Mouse (Mus musculus): ENCODE results near the gene Ormdl1. TPM values are rescaled to one million over a fixed set of nuclear protein-coding genes. Genes with fewer than 3 reads are reported as not detected.

Ormdl1 gene
- polyA plus RNA-seq, 1 experiment from 2014 or later = 47.8 TPM

Other genes with a start within 250 kb of the Ormdl1 start
- gene Mstn, start 235.5 kb upstream of the Ormdl1 start, polyA plus RNA-seq (2015; fragmentation: Nextera tagmentation; extraction: Ambion mirVana) = 0.09 and 0.21 TPM in 2 replicates
- gene 1700019A02Rik, start 109.5 kb upstream of the Ormdl1 start, polyA plus RNA-seq (2015; fragmentation: Nextera tagmentation; extraction: Ambion mirVana) = not detected in 2 replicates
- gene Pms1, start 77 bp upstream of the Ormdl1 start, polyA plus RNA-seq (2015; fragmentation: Nextera tagmentation; extraction: Ambion mirVana) = 18.6 and 20.7 TPM in 2 replicates
- gene Gm28778, start within 50 bp of the Ormdl1 start, polyA plus RNA-seq (2015; fragmentation: Nextera tagmentation; extraction: Ambion mirVana) = not detected in 2 replicates
- gene Osgepl1, start 16.5 kb downstream of the Ormdl1 start, polyA plus RNA-seq (2015; fragmentation: Nextera tagmentation; extraction: Ambion mirVana) = 20.5 and 22.0 TPM in 2 replicates
- gene Asdurf, start 55.5 kb downstream of the Ormdl1 start, polyA plus RNA-seq (2015; fragmentation: Nextera tagmentation; extraction: Ambion mirVana) = 6.2 TPM in 1 of 2 replicates, not detected in the other
- gene Gm28551, start 55.6 kb downstream of the Ormdl1 start, polyA plus RNA-seq (2015; fragmentation: Nextera tagmentation; extraction: Ambion mirVana) = 0.39 and 0.84 TPM in 2 replicates
- 64.1 and 66.0 TPM in 2 replicates for gene Asnsd1, start 55.7 kb downstream of the Ormdl1 start, polyA plus RNA-seq (2015; fragmentation: Nextera tagmentation; extraction: Ambion mirVana)

Measured in kidney, embryonic 16.5 days (tissue).